Mouse (Mus musculus): ENCODE measurements around the gene Intu.

Intu gene

GRCm38 (mm10) chr3:40527976-40528950 is 2.8 kb upstream of the Intu start:
- no peak for DNase-seq (ENCODE audit: low read depth)

GRCm38 (mm10) chr3:40528958-40529357 is 2.1 kb upstream of the Intu start:
- peak; percentile 49 for DNase-seq (ENCODE audit: low read depth)

GRCm38 (mm10) chr3:40530845-40531244 is 241 bp upstream of the Intu start:
- DNase-seq (ENCODE audit: low read depth): no peak

- DNase-seq (ENCODE audit: low read depth): no peak
These were observed 1.2 kb downstream of the Intu start for GRCm38 (mm10) chr3:40532256-40532655.

GRCm38 (mm10) chr3:40534141-40534540 is 3.1 kb downstream of the Intu start:
- no peak for DNase-seq (ENCODE audit: low read depth)

- DNase-seq (ENCODE audit: low read depth): peak; percentile 91
These were observed 9.8 kb downstream of the Intu start for GRCm38 (mm10) chr3:40540567-40541554.

- no peak for DNase-seq (ENCODE audit: low read depth)
These were observed 15.5 kb downstream of the Intu start for GRCm38 (mm10) chr3:40546621-40547020.

GRCm38 (mm10) chr3:40652941-40653352 is 121.9 kb downstream of the Intu start:
- DNase-seq (ENCODE audit: low read depth): peak; percentile 67

- DNase-seq (ENCODE audit: low read depth): no peak
These were observed 122.5 kb downstream of the Intu start for GRCm38 (mm10) chr3:40653582-40653981.

GRCm38 (mm10) chr3:40654028-40654427 is 122.9 kb downstream of the Intu start:
- no peak for DNase-seq (ENCODE audit: low read depth)

GRCm38 (mm10) chr3:40655571-40655970 is 124.5 kb downstream of the Intu start:
- no peak for DNase-seq (ENCODE audit: low read depth)

GRCm38 (mm10) chr3:40656339-40656738 is 125.3 kb downstream of the Intu start:
- DNase-seq (ENCODE audit: low read depth): no peak

- DNase-seq (ENCODE audit: low read depth): no peak
These were observed 129.1 kb downstream of the Intu start for GRCm38 (mm10) chr3:40660231-40660630.

GRCm38 (mm10) chr3:40666109-40666508 is 135.0 kb downstream of the Intu start:
- DNase-seq (ENCODE audit: low read depth): no peak

- DNase-seq (ENCODE audit: low read depth): no peak
These were observed 136.0 kb downstream of the Intu start for GRCm38 (mm10) chr3:40666861-40667719.

GRCm38 (mm10) chr3:40668889-40669288 is 137.8 kb downstream of the Intu start:
- no peak for DNase-seq (ENCODE audit: low read depth)

- no peak for DNase-seq (ENCODE audit: low read depth)
These were observed 138.3 kb downstream of the Intu start for GRCm38 (mm10) chr3:40669395-40669794.

GRCm38 (mm10) chr3:40673515-40673914 is 142.4 kb downstream of the Intu start:
- DNase-seq (ENCODE audit: low read depth): no peak

GRCm38 (mm10) chr3:40674873-40675405 is 143.9 kb downstream of the Intu start:
- no peak for DNase-seq (ENCODE audit: low read depth)

GRCm38 (mm10) chr3:40678856-40679255 is 147.8 kb downstream of the Intu start:
- DNase-seq (ENCODE audit: low read depth): no peak

GRCm38 (mm10) chr3:40682404-40682803 is 151.3 kb downstream of the Intu start:
- DNase-seq (ENCODE audit: low read depth): no peak

Data from induced T-regulatory cell, adult 2 months (primary cell).